Mouse (Mus musculus) C2C12 (cell line): ENCODE data around the gene Vwce.

ENCODE experiments used
- CTCF ChIP-seq: IDR thresholded peaks from one replicate; pipeline ENCODE4 v1.5.1; 2011; ENCODE audit not compliant: control insufficient read depth, insufficient read depth, insufficient read length
- MYOG ChIP-seq: IDR thresholded peaks from one replicate; pipeline ENCODE4 v1.6.1; 2011; ENCODE audit not compliant: control insufficient read depth, insufficient read length; ENCODE audit errors: extremely low read depth
- USF1 ChIP-seq: IDR thresholded peaks from one replicate; pipeline ENCODE4 v1.6.1; 2011; ENCODE audit warnings: low read depth, mild to moderate bottlenecking, control low read depth, moderate library complexity

DNA sequence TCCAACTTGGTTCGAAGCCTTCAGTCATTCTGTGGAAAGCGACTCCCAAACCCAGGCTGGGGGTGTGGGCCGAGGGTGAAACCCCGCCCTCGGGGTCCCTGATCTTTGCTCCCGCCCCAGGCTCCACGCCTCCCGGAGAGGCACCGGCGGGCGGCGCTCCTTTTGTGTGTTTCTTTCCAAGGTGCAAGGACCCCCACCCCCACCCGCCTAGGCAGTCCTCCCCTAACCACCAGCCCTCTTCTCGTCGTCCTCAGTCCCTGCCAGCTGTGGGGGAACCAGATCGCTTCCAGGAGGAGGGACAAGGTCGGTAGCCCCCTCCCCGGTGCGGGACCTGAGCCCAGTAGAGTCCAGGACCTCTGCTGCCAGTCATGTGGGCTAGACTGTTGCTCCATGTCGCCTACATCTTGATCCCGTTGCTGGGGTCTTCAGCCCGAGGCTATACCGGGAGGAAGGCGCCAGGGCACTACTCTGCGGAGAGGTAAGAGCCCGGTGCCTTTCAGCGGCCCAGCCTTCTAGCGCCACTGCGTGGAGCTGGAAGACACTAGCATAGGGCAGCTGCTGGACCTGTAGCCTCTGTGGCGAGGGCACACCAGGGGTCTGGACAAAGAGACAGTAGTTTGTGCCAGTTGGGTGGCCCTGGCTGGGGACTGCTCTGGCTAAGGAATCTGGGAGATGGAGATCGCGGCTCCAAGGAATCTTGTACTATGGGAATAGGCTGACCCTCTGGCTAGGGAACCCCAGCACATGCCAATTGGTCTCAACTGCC lies at the start of gene Vwce:
- no peak for TF ChIP-seq CTCF
- TF ChIP-seq USF1, result no peak
- TF ChIP-seq MYOG, result no peak
